Comparison of ENCODE assay signal across 25 mouse cellular contexts in genomic region chrX:102085798-102086443, GRCm38 (mm10). TPM values are rescaled to one million over a fixed set of nuclear protein-coding genes. Genes with fewer than 3 reads are reported as not detected.
DNase-seq lines count a peak whose midpoint lies in the region; ATAC-seq and TF ChIP-seq lines count a peak whose summit lies in the region.
"Had no signal": no experiment of that assay in that cellular context is flagged by ENCODE, and none has a peak within 500 bp of the region (broad histone marks: within the 10 kb centered on the region; RNA-seq: fewer than 3 reads in every experiment).

No protein-coding gene starts in this region.

- peak; percentile 23; the same call in 1 of the 2 replicates for ATAC-seq in kidney, embryonic 16.5 days (ENCODE audit: low FRiP score, low TSS enrichment)
- ATAC-seq in kidney, embryonic 15.5 days (replicated peaks; ENCODE audit: low FRiP score): no peak
- ATAC-seq in intestine, postnatal 0 days: peak; percentile 93
- ATAC-seq in liver, embryonic 13.5 days (ENCODE audit: low read depth): peak; percentile 54
- peak; percentile 63; the same call in 1 of the 2 replicates for ATAC-seq in stomach, embryonic 15.5 days (ENCODE audit: insufficient read depth, low FRiP score, low read depth)
- ATAC-seq: midbrain, embryonic 15.5 days had no signal

- DNase-seq in liver, embryonic 13.5 days: no peak
- DNase-seq in cerebellum, postnatal 4 days (ENCODE audit: low spot score in 2 of 2): no peak
- no peak for DNase-seq in retina, embryonic 14.5 days (ENCODE audit: low spot score)
- no peak for DNase-seq in thymus, postnatal 10 days (ENCODE audit: low spot score in 2 of 2)
- DNase-seq: adrenal gland, postnatal 14 days; cerebellum, adult 2 months; cerebellum, postnatal 25 days; embryo, embryonic 11 days; gastrocnemius, postnatal 25 days; heart, postnatal 36 days; retina, postnatal 1 day; right cerebral cortex, postnatal 25 days had no signal

- H3K4me2 ChIP-seq in kidney, embryonic 16.5 days (replicated peaks; ENCODE audit: low read depth, low read length): no peak overlapping the region
- no peak overlapping the region for H3K4me2 ChIP-seq in kidney, embryonic 15.5 days
- H3K4me2 ChIP-seq in intestine, postnatal 0 days (replicated peaks; ENCODE audit: low read depth): no peak overlapping the region
- no peak overlapping the region for H3K4me2 ChIP-seq in liver, embryonic 13.5 days
- H3K4me2 ChIP-seq in stomach, embryonic 15.5 days: no peak overlapping the region
- H3K4me2 ChIP-seq: embryonic facial prominence, embryonic 13.5 days; forebrain, embryonic 12.5 days; heart, embryonic 15.5 days; hindbrain, embryonic 13.5 days; midbrain, embryonic 15.5 days; neural tube, embryonic 12.5 days had no signal

- 91% methylated on average over 8 of the region's 8 CpGs for WGBS in kidney, embryonic 16.5 days
- 89% methylated on average over 8 of the region's 8 CpGs for WGBS in kidney, embryonic 15.5 days
- WGBS in intestine, postnatal 0 days: 62% methylated on average over 8 of the region's 8 CpGs
- 55% methylated on average over 8 of the region's 8 CpGs for WGBS in liver, embryonic 13.5 days (ENCODE audit: insufficient replicate concordance)
- 72% methylated on average over 8 of the region's 8 CpGs for WGBS in stomach, embryonic 15.5 days

- H3K27ac ChIP-seq in kidney, embryonic 16.5 days (ENCODE audit: low read length): no peak overlapping the region
- no peak overlapping the region for H3K27ac ChIP-seq in kidney, embryonic 15.5 days
- H3K27ac ChIP-seq in intestine, postnatal 0 days (ENCODE audit: low read depth, low read length): no peak overlapping the region; the same call in 1 of the 2 replicates
- no peak overlapping the region for H3K27ac ChIP-seq in liver, embryonic 13.5 days
- H3K27ac ChIP-seq in stomach, embryonic 15.5 days: no peak overlapping the region
- H3K27ac ChIP-seq: embryonic facial prominence, embryonic 13.5 days; forebrain, embryonic 12.5 days; heart, embryonic 15.5 days; hindbrain, embryonic 13.5 days; left cerebral cortex, adult 2 months; macrophage; midbrain, embryonic 15.5 days; neural tube, embryonic 12.5 days had no signal

- H3K4me3 ChIP-seq in kidney, embryonic 16.5 days (ENCODE audit: low read length): no peak overlapping the region
- H3K4me3 ChIP-seq in kidney, embryonic 15.5 days (replicated peaks): no peak overlapping the region
- H3K4me3 ChIP-seq in intestine, postnatal 0 days (ENCODE audit: low read depth, low read length): no peak overlapping the region
- no peak overlapping the region for H3K4me3 ChIP-seq in liver, embryonic 13.5 days (replicated peaks)
- no peak overlapping the region for H3K4me3 ChIP-seq in stomach, embryonic 15.5 days (replicated peaks)
- H3K4me3 ChIP-seq: embryonic facial prominence, embryonic 13.5 days; erythroblast, embryonic 14.5 days; forebrain, embryonic 12.5 days; heart, embryonic 15.5 days; hindbrain, embryonic 13.5 days; left cerebral cortex, adult 2 months; midbrain, embryonic 15.5 days; neural tube, embryonic 12.5 days had no signal

- H3K4me1 ChIP-seq in kidney, embryonic 16.5 days (ENCODE audit: insufficient read depth, low read length): peaks cover 13% of the 10 kb centered on the region; the same call in 1 of the 2 replicates
- H3K4me1 ChIP-seq in kidney, embryonic 15.5 days: peaks cover 14% of the 10 kb centered on the region; the same call in 1 of the 2 replicates
- no peaks in the 10 kb centered on the region for H3K4me1 ChIP-seq in intestine, postnatal 0 days (replicated peaks; ENCODE audit: control insufficient read depth, insufficient read depth, low read length)
- H3K4me1 ChIP-seq in liver, embryonic 13.5 days (replicated peaks): no peaks in the 10 kb centered on the region
- H3K4me1 ChIP-seq in stomach, embryonic 15.5 days: no peaks in the 10 kb centered on the region
- H3K4me1 ChIP-seq: heart, embryonic 15.5 days had no signal

- H3K27me3 ChIP-seq in kidney, embryonic 16.5 days (ENCODE audit: insufficient read depth, low read length): peaks cover 4% of the 10 kb centered on the region; the same call in 1 of the 2 replicates
- H3K27me3 ChIP-seq in kidney, embryonic 15.5 days: peaks cover 37% of the 10 kb centered on the region
- H3K27me3 ChIP-seq in intestine, postnatal 0 days (replicated peaks; ENCODE audit: control insufficient read depth, insufficient read depth, low read length): no peaks in the 10 kb centered on the region
- H3K27me3 ChIP-seq in liver, embryonic 13.5 days: peaks cover 6% of the 10 kb centered on the region; the same call in 1 of the 2 replicates
- H3K27me3 ChIP-seq in stomach, embryonic 15.5 days (replicated peaks): no peaks in the 10 kb centered on the region
- H3K27me3 ChIP-seq: hindbrain, embryonic 13.5 days; midbrain, embryonic 15.5 days; neural tube, embryonic 12.5 days had no signal

- H3K36me3 ChIP-seq in kidney, embryonic 16.5 days (ENCODE audit: insufficient read depth, low read length): no peaks in the 10 kb centered on the region
- no peaks in the 10 kb centered on the region for H3K36me3 ChIP-seq in kidney, embryonic 15.5 days
- no peaks in the 10 kb centered on the region for H3K36me3 ChIP-seq in intestine, postnatal 0 days (ENCODE audit: control insufficient read depth, insufficient read depth)
- no peaks in the 10 kb centered on the region for H3K36me3 ChIP-seq in liver, embryonic 13.5 days
- no peaks in the 10 kb centered on the region for H3K36me3 ChIP-seq in stomach, embryonic 15.5 days
- H3K36me3 ChIP-seq: embryonic facial prominence, embryonic 13.5 days; forebrain, embryonic 12.5 days; heart, embryonic 15.5 days; hindbrain, embryonic 13.5 days; midbrain, embryonic 15.5 days; neural tube, embryonic 12.5 days had no signal

- H3K9ac ChIP-seq in kidney, embryonic 16.5 days (replicated peaks; ENCODE audit: low read length): no peak overlapping the region
- no peak overlapping the region for H3K9ac ChIP-seq in kidney, embryonic 15.5 days
- H3K9ac ChIP-seq in intestine, postnatal 0 days (ENCODE audit: low read depth, low read length): no peak overlapping the region
- H3K9ac ChIP-seq in liver, embryonic 13.5 days: no peak overlapping the region
- H3K9ac ChIP-seq in stomach, embryonic 15.5 days: no peak overlapping the region
- H3K9ac ChIP-seq: embryonic facial prominence, embryonic 13.5 days; forebrain, embryonic 12.5 days; heart, embryonic 15.5 days; hindbrain, embryonic 13.5 days; midbrain, embryonic 15.5 days; neural tube, embryonic 12.5 days had no signal

- no peak for TF ChIP-seq CTCF in intestine, postnatal 0 days (IDR thresholded peaks at IDR 0.05; ENCODE audit: low read depth)

- no peaks in the 10 kb centered on the region for H3K9me3 ChIP-seq in kidney, embryonic 16.5 days (ENCODE audit: low read length)
- H3K9me3 ChIP-seq in kidney, embryonic 15.5 days (replicated peaks): no peaks in the 10 kb centered on the region
- H3K9me3 ChIP-seq in intestine, postnatal 0 days (ENCODE audit: control insufficient read depth): no peaks in the 10 kb centered on the region
- no peaks in the 10 kb centered on the region for H3K9me3 ChIP-seq in liver, embryonic 13.5 days (replicated peaks)
- no peaks in the 10 kb centered on the region for H3K9me3 ChIP-seq in stomach, embryonic 15.5 days
- H3K9me3 ChIP-seq: embryonic facial prominence, embryonic 13.5 days; forebrain, embryonic 12.5 days; heart, embryonic 15.5 days; hindbrain, embryonic 13.5 days; midbrain, embryonic 15.5 days; neural tube, embryonic 12.5 days had no signal

RNA-seq across cellular contexts. Expression of gene Rtl5, which starts 14.8 kb away (rescaled TPM):
- polyA plus RNA-seq in kidney, embryonic 16.5 days (2015; fragmentation: Nextera tagmentation; extraction: Ambion mirVana): 3.4 and 3.9 TPM in 2 replicates
- 2.5 and 2.8 TPM in 2 replicates for polyA plus RNA-seq in kidney, embryonic 15.5 days (2015; fragmentation: Nextera tagmentation; extraction: Ambion mirVana)
- 0.33 and 0.43 TPM in 2 replicates for polyA plus RNA-seq in intestine, postnatal 0 days (2015; fragmentation: Nextera tagmentation; extraction: Ambion mirVana)
- polyA plus RNA-seq in liver, embryonic 13.5 days (2015; fragmentation: Nextera tagmentation; extraction: Ambion mirVana): 0.15 and 0.25 TPM in 2 replicates
- 2.4 and 2.5 TPM in 2 replicates for polyA plus RNA-seq in stomach, embryonic 15.5 days (2015; fragmentation: Nextera tagmentation; extraction: Ambion mirVana)

RNA-seq across cellular contexts. Expression of gene Pin4, which starts 33.3 kb away (rescaled TPM):
- polyA plus RNA-seq in kidney, embryonic 16.5 days (2015; fragmentation: Nextera tagmentation; extraction: Ambion mirVana): 56.7 and 65.1 TPM in 2 replicates
- polyA plus RNA-seq in kidney, embryonic 15.5 days (2015; fragmentation: Nextera tagmentation; extraction: Ambion mirVana): 68.1 and 75.6 TPM in 2 replicates
- polyA plus RNA-seq in intestine, postnatal 0 days (2015; fragmentation: Nextera tagmentation; extraction: Ambion mirVana): 59.7 and 61.0 TPM in 2 replicates
- 51.4 and 58.1 TPM in 2 replicates for polyA plus RNA-seq in liver, embryonic 13.5 days (2015; fragmentation: Nextera tagmentation; extraction: Ambion mirVana)
- 54.4 and 60.8 TPM in 2 replicates for polyA plus RNA-seq in stomach, embryonic 15.5 days (2015; fragmentation: Nextera tagmentation; extraction: Ambion mirVana)
